In the genomic region with DNA sequence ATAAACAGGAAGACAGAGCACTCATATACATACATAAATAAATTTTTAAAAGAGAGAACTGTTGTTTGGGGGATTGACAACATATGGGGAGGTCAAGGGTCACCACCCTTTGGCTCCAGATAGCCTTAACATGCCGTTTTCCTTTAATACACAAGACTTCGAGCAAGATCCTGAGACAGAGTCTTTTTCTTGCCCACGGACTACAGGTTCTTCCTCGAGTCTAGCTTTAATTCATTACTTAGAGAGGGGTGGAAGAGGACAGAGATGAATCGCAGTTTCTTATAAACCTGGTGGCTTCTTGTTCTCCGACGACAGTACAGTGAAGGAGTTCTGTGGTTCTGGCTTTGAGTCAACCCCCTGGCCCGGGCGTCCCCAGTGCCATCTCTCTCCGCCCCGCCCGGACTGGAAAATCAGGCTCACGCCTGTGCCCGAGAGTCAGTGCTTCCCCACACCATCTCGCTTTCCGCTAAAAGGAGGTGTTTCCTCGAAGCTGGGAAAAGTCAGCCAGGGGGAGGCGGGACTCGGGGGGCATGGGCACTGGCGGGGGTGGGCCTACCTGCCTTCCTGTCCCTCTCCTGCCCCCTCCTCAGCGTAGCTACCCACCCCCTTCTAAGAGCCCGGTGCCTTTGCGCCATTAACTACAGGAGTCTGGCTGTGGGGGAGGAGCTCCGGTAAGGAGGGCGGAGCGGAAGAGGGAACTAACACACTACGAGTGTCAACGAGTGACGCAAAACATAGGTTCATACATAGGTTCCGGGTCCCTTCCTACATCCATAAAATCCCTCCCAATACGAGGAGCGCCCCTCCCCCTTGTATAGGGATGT, we compare ENCODE assay signal across 8 mouse cellular contexts. TPM values are rescaled to one million over a fixed set of nuclear protein-coding genes. Genes with fewer than 3 reads are reported as not detected.
DNase-seq lines count a peak whose midpoint lies in the region; ATAC-seq and TF ChIP-seq lines count a peak whose summit lies in the region.

No protein-coding gene starts in this region.

- DNase-seq in 3134 (ENCODE audit: extremely low read depth, insufficient read length, low spot score) (peak; percentile 56), MN1 (ENCODE audit: low spot score) (peak; percentile 16)
- peak; percentile 9 for DNase-seq in fibroblast of lung, adult 2 months (ENCODE audit: low read depth)
- peak; percentile 69 for DNase-seq in liver, embryonic 11.5 days (ENCODE audit: low spot score)
- DNase-seq in urinary bladder, postnatal 14 days (ENCODE audit: low spot score) = peak; percentile 62
- no peak for DNase-seq in left cerebral cortex, adult 8-10 months (ENCODE audit: low spot score in 2 of 2)

- no peaks in the 10 kb centered on the region for H3K79me2 ChIP-seq in myocyte (ENCODE audit: control insufficient read depth, insufficient read depth)

- peak overlapping the region; percentile 55 for H3K9ac ChIP-seq in hindbrain, embryonic 15.5 days
- peak overlapping the region; percentile 61 for H3K9ac ChIP-seq in liver, embryonic 11.5 days (ENCODE audit: low read depth, low read length)

- no peak for TF ChIP-seq POLR2A in myocyte (IDR thresholded peaks at IDR 0.05; ENCODE audit: insufficient read length, low read depth)

- H3K9me3 ChIP-seq in hindbrain, embryonic 15.5 days = no peaks in the 10 kb centered on the region
- H3K9me3 ChIP-seq in liver, embryonic 11.5 days (ENCODE audit: control insufficient read depth, low read length) = no peaks in the 10 kb centered on the region

- 4% methylated on average over 32 of the region's 32 CpGs for WGBS in hindbrain, embryonic 15.5 days
- 3% methylated on average over 32 of the region's 32 CpGs for WGBS in liver, embryonic 11.5 days

- H3K4me3 ChIP-seq in hindbrain, embryonic 15.5 days = peak overlapping the region; percentile 51
- H3K4me3 ChIP-seq in liver, embryonic 11.5 days (ENCODE audit: low read depth, low read length) = peak overlapping the region; percentile 58
- H3K4me3 ChIP-seq in myocyte = peak overlapping the region; percentile 4

- no peak overlapping the region for H3ac ChIP-seq in myocyte (ENCODE audit: control insufficient read depth, insufficient read length)

- H3K36me3 ChIP-seq in hindbrain, embryonic 15.5 days = no peaks in the 10 kb centered on the region
- H3K36me3 ChIP-seq in liver, embryonic 11.5 days (ENCODE audit: control insufficient read depth, insufficient read depth, low read length) = no peaks in the 10 kb centered on the region
- no peaks in the 10 kb centered on the region for H3K36me3 ChIP-seq in myocyte (ENCODE audit: control insufficient read depth, insufficient read depth)

- peaks cover 14% of the 10 kb centered on the region for H3K4me1 ChIP-seq in hindbrain, embryonic 15.5 days (replicated peaks)
- H3K4me1 ChIP-seq in liver, embryonic 11.5 days (replicated peaks; ENCODE audit: control insufficient read depth, insufficient read depth, low read length) = peaks cover 9% of the 10 kb centered on the region; the same call in 1 of the 2 replicates

- H3K27me3 ChIP-seq in hindbrain, embryonic 15.5 days = peaks cover 17% of the 10 kb centered on the region; the same call in 1 of the 2 replicates
- H3K27me3 ChIP-seq in liver, embryonic 11.5 days (replicated peaks; ENCODE audit: control insufficient read depth, insufficient read depth, low read length) = peaks cover 10% of the 10 kb centered on the region; the same call in 1 of the 2 replicates
- H3K27me3 ChIP-seq in myocyte (ENCODE audit: control insufficient read depth, insufficient read depth, insufficient read length) = peaks cover 20% of the 10 kb centered on the region

- peak; percentile 78 for ATAC-seq in hindbrain, embryonic 15.5 days (ENCODE audit: low FRiP score, low read depth)
- ATAC-seq in liver, embryonic 11.5 days (replicated peaks; ENCODE audit: low FRiP score) = peak; percentile 82

- peak overlapping the region; percentile 92 for H3K4me2 ChIP-seq in hindbrain, embryonic 15.5 days
- peak overlapping the region; percentile 91 for H3K4me2 ChIP-seq in liver, embryonic 11.5 days
- H3K4me2 ChIP-seq in myocyte (ENCODE audit: low read depth) = peak overlapping the region; percentile 59

- H3K27ac ChIP-seq in hindbrain, embryonic 15.5 days (replicated peaks) = no peak overlapping the region
- no peak overlapping the region for H3K27ac ChIP-seq in liver, embryonic 11.5 days (ENCODE audit: low read depth, low read length)

TF ChIP-seq in myocyte, 11 proteins besides CTCF, POLR2A, EP300 and RAD21:
- no peak for TF ChIP-seq MYOG (IDR thresholded peaks at IDR 0.05; ENCODE audit: control insufficient read depth in 1 of 3, insufficient read depth in 1 of 3, insufficient read length in 2 of 3, low read depth in 2 of 3)
- no peak for TF ChIP-seq POLR2AphosphoS2 (IDR thresholded peaks at IDR 0.05; ENCODE audit: insufficient read length, low read depth)
- no peak for TF ChIP-seq REST (IDR thresholded peaks at IDR 0.05; ENCODE audit: insufficient read depth, insufficient read length)
- no peak for TF ChIP-seq USF1 (IDR thresholded peaks at IDR 0.05; ENCODE audit: low read depth)
- TF ChIP-seq E2F4 (IDR thresholded peaks at IDR 0.05; ENCODE audit: insufficient read depth) = no peak
- TF ChIP-seq SRF (IDR thresholded peaks at IDR 0.05; ENCODE audit: control insufficient read depth, insufficient read length, low read depth) = no peak
- TF ChIP-seq TCF12 (IDR thresholded peaks at IDR 0.05; ENCODE audit: insufficient read depth, poor library complexity, severe bottlenecking) = no peak
- TF ChIP-seq MYOD1 (IDR thresholded peaks at IDR 0.05; ENCODE audit: control insufficient read depth in 1 of 3, insufficient read length in 2 of 3, low read depth in 2 of 3) = no peak
- TF ChIP-seq TCF3 (IDR thresholded peaks at IDR 0.05; ENCODE audit: insufficient read length, low read depth) = no peak
- TF ChIP-seq CEBPB (IDR thresholded peaks at IDR 0.05; ENCODE audit: insufficient read depth, poor library complexity, severe bottlenecking) = no peak
- TF ChIP-seq MAX (IDR thresholded peaks at IDR 0.05; ENCODE audit: low read depth) = no peak

RNA-seq across cellular contexts. Expression of a gene that starts 11.7 kb away (rescaled TPM):
- polyA plus RNA-seq in hindbrain, embryonic 15.5 days (2015; fragmentation: Nextera tagmentation; extraction: Ambion mirVana) = 0.13 TPM in 1 of 2 replicates, not detected in the other
- polyA plus RNA-seq in liver, embryonic 11.5 days (2014; fragmentation: Nextera tagmentation; extraction: Ambion mirVana) = not detected in 2 replicates
- not detected for polyA plus RNA-seq in myocyte (2012; fragmentation: generic; extraction: Trizol)
- total RNA-seq in left cerebral cortex, adult 8-10 months (2022) = under 1 TPM; 0.14 to 0.37 (median 0.23) TPM

RNA-seq across cellular contexts. Expression of a gene that starts 24.4 kb away (rescaled TPM):
- 10.3 and 11.1 TPM in 2 replicates for polyA plus RNA-seq in hindbrain, embryonic 15.5 days (2015; fragmentation: Nextera tagmentation; extraction: Ambion mirVana)
- 5.4 and 5.5 TPM in 2 replicates for polyA plus RNA-seq in liver, embryonic 11.5 days (2014; fragmentation: Nextera tagmentation; extraction: Ambion mirVana)
- 0.22 TPM for polyA plus RNA-seq in myocyte (2012; fragmentation: generic; extraction: Trizol)
- 10 to 100 TPM; 54.8 to 63.2 (median 59.6) TPM for total RNA-seq in left cerebral cortex, adult 8-10 months (2022)

Comparison
In these comparisons a context has a peak if more than half of its experiments do, and no peak if none do; other contexts are left out.
1. DNase-seq: peak in 3134 (single experiment), MN1 (single experiment), fibroblast of lung, adult 2 months (single experiment), liver, embryonic 11.5 days (single experiment) and urinary bladder, postnatal 14 days (single experiment); none in left cerebral cortex, adult 8-10 months (0 of 2).
2. H3K4me3 ChIP-seq: peak in every context shown above with its lines; median percentile 58 in liver, embryonic 11.5 days; 51 in hindbrain, embryonic 15.5 days; 4 in myocyte.
3. Peak in every context shown above with its lines, with median percentiles within 50 percentile points of each other: H3K4me2 ChIP-seq.